Mouse (Mus musculus) spleen, postnatal 10 days (tissue): ENCODE results near the gene Fam186b.

ENCODE experiments used
- DNase-seq, 2 experiments: peaks; one replicate each; pipeline ENCODE4 v3.0.0; 2021 to 2022; ENCODE audit warnings: low spot score in 2 of 2

Fam186b gene

GRCm38 (mm10) chr15:99295484-99295981, at the start of gene Fam186b:
Fam186b (minus strand) TSS chr15:99295888.
- DNase-seq = peak in 1 of 2 experiments; percentile 21

GRCm38 (mm10) chr15:99344961-99345360, 49.3 kb upstream of the Fam186b start:
- DNase-seq = no peak

DNA sequence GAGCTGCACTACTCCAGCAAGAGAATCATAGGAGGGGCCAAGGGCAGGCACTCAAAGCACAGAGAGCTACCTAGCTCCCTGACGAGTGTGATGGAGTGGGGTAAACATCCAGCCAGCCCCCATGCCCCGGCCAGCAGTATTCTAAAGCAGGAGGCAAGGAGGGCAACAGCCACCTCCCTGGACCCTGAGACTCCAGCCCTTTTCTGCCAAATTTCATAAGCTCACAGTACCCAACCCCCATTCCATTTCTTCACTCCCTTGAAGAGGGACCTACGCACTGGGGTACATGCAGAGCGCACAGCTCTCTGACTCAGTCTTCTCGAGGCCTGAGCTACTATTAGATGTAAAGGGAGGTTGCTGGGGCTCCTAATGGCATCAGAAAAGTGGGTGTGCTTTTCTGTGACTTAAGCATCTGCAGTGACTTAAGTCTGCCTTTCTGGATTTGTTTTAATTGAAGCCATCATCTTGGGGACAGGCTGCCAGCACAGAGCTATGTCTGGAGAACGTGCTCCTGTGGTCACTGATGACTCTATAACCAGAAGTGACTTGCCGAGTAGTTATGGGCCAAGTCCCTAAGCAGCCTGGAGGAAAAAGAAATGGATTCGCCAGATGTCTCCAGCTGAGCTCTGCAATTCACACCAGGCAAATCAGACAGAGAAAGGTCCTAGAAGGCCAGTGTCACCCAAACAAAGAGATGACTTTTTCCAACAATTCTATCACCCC, 48.6 kb upstream of the Fam186b start:
- DNase-seq = no peak

DNA sequence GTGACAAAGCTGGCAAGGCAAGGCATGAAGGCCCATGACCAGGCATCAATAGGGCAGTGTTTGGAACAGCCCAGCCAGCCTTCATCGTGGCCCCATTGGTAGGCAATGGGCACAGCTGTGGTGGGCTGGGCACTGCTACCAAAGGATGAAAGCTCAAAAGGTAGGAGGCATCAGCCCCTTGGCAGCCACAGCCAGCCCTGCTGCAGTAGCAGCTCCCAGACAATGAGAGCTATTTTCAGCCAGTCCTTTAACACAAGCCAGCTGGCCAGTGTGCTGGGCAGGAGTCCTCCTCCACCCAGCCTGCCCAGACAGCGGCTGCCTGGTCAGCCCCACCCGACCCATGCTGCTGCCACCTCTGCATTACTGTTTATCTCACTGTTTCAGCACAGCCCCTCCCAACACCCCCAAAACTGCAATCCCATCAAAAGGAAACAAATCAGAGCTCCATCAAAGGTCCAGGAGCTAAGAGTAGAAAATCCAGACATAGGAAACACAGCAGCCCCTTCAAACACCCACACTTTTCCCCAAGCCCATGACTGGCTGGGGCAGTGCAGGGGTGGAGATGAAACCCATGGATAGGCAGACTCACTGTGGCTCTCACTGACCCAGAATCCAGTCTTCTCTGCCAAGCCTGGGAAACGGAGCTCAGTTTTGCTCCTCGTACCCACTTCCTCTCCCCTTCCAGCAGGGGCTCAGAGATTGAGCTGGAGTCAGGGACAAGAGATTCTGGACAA, 47.9 kb upstream of the Fam186b start:
- no peak for DNase-seq

DNA sequence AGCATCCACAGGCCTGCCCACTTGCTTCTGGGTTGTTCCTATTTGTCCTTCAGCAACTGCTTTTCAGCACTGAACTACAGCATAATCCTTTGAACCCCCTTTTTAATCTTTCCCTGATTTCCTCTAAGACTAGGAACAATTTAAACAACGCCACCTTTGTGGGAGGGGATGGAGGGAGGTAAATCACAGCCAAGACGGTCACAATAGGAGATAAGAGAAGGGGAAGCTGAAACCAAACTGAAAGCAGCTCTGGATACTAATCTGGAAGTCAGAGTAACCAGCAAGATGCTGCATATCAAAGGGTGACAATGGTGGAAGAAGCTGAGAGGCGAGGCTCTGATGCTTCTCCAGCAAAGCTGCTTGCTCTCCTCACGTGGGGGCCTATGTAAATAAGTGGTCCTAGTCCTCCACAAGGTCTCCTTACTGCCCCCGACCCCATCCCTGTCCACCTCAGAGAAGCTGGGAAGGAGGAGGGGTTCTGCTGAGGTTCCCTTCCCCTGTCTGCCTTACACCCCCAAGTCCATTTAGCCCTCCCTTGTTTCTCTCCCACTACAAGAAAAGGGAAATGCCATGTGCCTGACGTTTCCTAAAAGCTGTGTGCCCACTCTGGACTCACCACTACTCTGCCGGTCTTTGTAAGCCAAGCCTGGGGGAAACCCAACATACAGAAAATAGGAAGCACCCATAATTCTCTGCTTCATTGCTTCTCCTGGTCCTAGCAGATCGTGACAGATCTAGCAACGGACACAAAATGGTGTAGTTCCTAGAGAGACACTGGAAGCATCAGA, 46.7 kb upstream of the Fam186b start:
- no peak for DNase-seq

GRCm38 (mm10) chr15:99341102-99341501, 45.4 kb upstream of the Fam186b start:
- peak in 1 of 2 experiments; percentile 59 for DNase-seq

DNA sequence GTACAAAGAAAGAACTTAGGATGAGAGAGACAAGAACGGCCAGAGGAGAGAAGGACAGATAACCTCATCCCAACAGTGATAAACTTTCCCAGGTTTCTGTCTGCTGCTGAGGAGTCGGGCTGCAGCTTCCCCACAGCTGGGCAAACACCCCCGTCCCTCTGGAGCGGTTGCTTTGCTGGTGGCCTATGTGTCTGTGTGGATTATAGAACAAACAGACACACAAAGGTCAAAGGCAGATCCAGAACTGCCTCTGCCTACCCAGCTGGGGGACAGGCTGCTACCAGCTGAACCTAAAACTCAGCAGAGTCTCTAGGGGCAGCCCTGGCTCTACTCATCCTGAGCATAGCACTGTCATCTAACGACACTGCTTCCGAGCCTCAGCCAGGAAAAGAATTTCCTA, 44.0 kb upstream of the Fam186b start:
- DNase-seq = no peak

DNA sequence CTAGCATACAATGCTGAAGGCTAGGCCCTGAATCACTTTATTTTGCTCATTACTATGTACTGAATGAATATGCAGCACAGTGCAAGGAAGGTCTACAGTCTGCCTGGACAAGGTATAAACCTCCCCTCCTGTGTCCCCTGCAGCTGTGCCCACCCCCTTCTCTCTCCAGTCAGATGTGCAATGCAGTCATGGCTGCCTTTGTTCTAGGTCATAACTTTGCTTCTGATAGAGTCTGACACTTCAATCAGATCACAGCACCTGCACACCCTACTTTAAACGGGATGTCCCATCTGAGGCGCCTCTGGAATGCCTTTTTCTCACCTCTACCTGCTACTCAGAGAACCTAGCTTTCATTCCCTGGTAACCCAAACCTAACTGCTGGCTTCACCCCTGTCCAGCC, 43.2 kb upstream of the Fam186b start:
- DNase-seq = no peak

DNA sequence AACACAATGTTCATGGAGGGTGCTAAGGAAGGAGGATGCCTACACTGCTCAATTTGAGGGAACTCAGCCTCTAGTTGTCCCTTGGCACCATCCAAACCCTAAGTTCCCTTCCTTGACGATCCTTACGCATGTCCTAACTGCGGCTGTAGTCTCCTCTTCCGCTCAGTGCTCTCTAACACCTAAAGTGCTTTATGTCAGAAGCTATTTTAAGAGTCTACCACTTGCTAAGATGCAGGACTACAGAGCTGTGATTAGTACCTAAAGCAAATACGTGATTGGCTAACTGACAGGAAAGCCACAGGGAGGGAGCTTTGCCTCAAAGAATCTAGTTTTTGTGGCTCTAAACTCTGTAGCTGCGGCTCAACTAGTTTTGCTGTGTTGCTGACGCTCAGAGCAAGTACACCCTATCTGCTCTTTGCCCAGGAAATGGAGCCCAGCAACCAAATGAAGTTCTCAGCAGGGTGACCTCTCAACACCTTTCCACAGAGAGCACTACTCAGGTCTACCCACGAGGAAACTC, 40.2 kb upstream of the Fam186b start:
- DNase-seq = no peak

GRCm38 (mm10) chr15:99334500-99334899, 38.8 kb upstream of the Fam186b start:
- DNase-seq = no peak

DNA sequence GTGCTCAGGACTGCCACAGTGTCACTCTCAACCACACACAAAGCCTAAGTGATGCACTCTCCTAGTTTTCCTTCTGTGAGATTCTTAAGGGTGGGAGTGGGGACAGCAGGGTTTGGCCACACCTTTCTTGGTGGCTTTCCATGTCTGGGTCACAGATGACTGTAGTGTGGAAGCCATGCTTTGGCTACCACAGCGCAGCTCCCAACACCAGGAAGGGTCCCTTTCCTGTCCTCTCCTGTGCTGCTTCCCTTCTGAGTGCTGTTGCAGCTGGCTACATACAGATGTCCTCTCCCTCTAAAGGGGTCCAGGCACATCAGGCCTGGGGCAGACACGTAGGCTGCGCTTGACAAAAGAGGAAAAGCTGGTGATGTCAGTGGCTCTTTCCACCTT, 38.0 kb upstream of the Fam186b start:
- no peak for DNase-seq

DNA sequence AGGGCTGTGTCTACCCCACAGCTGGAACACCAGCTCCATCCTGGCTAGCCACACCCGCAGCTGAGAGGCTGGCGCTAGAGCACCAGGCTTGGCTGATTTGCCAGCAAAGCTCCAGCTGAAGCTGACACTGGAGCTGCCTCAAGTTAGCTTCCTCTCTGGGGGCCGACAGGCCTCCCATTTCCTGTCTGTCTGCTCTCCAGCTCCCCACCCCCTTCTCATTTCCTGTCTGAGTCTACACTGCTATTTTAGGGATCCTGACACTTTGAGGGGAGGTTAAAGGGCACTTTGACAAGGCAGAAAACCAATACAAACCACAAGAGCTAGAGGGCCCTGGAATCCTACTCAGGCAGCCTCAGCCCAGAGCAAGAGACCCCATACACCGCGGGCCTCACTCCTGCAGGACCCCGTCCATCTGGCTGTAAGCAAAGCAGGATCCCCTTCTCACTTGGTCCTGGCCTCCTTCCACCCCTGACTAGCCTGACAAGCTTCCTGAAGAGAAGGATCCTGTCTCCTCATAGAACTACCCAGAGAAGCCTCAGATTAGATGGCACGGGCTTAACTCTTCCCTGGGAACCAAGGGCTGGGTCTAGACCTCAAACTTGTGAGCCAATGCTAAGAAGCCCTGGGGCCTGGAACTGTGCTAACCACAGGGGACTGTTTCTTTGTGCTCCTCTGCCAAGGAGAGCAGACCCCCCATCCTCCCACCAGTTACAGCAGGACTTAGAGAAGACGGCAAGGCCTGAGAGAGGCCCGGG, 37.4 kb upstream of the Fam186b start:
- DNase-seq = peak; percentile 26 to 70

GRCm38 (mm10) chr15:99332111-99332510, 36.4 kb upstream of the Fam186b start:
- no peak for DNase-seq

GRCm38 (mm10) chr15:99331341-99331740, 35.7 kb upstream of the Fam186b start:
- DNase-seq = no peak

DNA sequence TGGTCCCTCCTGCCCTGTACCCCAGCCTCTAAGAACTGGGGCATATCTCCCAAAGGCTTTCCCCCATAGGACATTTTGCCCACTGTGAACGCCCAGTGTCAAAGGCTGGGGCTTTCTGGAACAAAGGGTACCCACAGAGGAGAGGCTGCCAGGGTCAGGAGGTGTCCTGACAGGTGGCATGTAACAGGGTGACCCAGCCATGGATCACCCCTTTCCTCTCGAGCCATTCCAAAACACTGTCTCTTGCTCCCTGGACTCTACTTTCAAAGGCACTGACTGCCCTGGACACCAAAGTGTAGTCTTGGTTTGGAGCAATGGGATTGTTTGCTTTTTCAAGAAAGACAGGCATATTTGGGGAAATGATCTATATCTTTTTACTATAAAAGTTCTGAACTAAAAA, 34.6 kb upstream of the Fam186b start:
- no peak for DNase-seq

- DNase-seq = no peak
Observed at GRCm38 (mm10) chr15:99328011-99328410, 32.3 kb upstream of the Fam186b start.

DNA sequence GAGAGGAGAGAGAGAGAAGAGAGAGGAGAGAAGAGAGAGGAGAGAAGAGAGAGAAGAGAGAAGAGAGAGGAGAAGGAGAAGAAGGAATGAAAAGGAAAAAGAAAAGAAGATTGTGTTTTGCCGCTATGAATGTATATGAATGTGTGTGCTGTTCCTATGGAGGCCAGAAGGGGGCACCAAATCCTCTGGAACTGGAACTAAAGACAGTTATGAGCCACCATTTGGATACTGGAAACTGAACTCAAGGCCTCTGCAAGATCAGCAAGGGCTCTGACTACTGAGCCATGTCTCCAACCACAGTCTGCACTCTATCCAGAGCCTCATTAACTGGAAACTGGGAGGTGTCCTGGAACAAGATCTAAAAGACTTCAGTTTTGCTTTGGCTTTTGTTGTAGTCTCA, 31.3 kb upstream of the Fam186b start:
- DNase-seq = peak; percentile 30 to 74

GRCm38 (mm10) chr15:99326407-99326806, 30.7 kb upstream of the Fam186b start:
- DNase-seq = no peak

DNA sequence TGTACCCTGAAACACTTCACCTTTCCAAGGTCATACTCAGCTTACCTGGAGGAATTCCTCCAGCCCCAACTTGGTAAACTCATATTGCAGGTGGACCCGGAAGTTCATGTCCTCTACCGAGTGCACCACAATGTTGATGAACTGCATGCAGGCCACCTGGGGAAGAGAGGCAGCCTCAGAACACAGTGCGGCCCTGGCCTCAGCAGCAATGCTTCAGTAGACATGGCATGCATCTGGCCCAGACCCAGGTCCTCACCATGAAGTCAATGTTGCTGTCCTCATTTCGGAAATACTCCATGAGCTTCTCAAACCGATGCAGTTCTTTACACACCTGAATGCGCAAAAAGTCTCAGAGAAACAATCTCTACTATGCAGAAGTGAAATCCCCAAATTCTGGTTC, 29.9 kb upstream of the Fam186b start:
- no peak for DNase-seq

GRCm38 (mm10) chr15:99324151-99324550, 28.5 kb upstream of the Fam186b start:
- DNase-seq = no peak

DNA sequence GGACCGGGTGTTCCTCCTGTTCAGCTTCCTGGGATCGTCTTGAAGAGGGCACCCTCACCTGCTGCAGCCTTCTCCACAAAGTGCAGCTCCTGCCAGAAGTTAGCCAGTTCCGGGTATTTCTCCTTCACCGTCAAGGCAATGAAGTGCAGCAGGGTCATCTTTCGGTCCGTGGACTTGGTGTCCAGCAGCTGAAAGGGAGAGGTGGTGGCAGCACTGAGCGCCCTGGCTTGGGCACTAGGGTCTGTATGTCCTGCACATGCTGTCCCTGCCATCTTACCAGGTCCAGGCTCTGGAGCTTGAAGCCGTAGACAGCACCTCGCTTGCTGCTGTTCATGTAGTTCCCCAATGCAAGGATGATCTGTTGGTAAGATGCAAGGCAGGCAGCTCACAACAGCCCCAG, 25.3 kb upstream of the Fam186b start:
- DNase-seq = no peak
